Mouse (Mus musculus) naive thymus-derived CD4-positive, alpha-beta T cell, adult 2 months (primary cell): ENCODE data around the gene Yif1b.

Experiments used
- DNase-seq: peaks from one replicate; pipeline ENCODE4 v3.0.0-alpha.2; 2011; ENCODE audit warnings: low read depth

The Yif1b gene

DNA sequence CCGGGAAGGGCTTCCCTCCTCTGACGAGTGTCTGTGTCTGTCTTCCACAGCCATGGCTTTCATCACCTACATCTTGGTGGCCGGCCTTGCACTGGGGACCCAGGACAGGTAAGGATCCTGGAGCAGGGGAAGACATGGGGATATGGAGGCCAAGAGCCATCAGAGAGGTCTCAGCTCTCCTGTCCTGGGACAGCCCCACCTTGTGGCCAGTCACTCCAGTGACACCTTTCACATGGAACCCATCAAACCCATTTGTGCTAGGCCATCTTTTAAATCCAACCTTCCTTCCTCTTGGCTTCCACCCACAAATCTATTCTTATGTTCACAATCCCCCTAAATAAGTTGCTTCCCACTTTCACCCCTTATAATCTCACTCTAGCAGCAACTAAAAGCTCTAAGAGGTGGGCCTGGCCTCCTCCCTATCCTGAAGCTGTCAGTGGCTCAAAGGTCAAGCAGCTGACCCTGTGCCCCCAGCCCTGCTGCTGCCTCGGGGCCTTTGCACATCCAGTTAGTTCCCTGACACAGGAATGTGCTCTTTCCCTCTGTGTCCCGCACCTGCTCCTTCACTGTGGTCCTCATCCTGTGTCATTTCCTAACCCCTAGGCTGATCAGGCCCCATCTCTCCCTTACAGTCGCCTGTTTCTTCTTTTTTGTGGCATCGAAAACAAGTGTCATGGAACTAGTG is 6.7 kb downstream of the Yif1b start:
- peak; percentile 69 for DNase-seq

DNA sequence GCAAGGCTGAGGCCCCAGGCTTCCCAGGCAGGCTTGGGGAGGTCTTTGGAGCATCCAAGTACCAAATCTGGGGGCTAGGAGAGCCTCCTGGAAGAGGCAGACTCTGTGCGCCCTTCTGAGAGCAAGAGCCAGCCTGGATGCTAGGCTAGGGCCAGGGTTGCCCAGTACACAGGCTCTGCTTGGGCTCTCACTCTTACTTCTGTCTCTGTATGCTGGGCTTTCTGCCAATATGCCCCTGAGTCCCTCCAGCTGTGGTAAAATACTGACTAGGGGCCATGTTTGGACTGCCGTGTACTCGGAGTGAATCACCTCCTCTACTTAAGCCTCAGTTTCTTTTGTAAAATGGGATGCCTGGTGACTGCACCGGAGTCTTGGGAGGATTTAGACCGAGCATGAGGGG is 7.9 kb downstream of the Yif1b start:
- DNase-seq, result no peak

DNA sequence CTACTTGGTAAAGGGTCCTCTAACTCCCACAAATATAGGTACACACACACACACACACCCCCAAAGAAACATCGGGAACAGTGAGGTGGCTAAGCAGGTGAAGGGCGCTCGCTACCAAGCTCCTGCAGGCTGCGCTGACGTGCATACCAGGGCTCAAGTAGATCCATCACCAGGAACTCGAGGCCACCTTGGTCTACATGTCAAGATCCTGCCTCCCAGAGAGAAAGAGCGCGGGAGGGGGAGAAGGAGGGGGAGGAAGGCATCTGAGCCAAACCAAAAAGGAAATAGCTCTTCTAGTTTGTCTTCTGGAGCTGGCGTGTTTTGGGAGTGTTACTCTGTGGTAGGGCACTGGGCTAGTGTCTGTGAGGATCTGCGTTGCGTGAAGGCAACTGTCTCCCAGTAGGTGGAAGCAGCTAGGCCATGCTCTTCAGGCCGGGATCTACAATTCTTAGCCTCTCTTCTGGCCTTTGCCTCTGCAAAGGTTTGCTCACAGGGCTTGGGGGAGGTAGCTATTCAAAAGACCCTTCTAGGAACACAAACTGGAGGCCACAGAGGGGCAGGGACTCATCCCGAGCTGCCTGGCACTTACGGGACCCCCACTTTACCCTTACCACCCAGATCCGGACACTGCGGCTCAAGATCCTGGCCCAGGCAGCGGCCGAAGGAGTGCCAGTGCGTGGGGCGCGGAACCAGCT is 8.6 kb downstream of the Yif1b start:
- DNase-seq, result no peak

- DNase-seq, result peak; percentile 85
Observed at GRCm38 (mm10) chr7:29247314-29247700, 9.2 kb downstream of the Yif1b start.

DNA sequence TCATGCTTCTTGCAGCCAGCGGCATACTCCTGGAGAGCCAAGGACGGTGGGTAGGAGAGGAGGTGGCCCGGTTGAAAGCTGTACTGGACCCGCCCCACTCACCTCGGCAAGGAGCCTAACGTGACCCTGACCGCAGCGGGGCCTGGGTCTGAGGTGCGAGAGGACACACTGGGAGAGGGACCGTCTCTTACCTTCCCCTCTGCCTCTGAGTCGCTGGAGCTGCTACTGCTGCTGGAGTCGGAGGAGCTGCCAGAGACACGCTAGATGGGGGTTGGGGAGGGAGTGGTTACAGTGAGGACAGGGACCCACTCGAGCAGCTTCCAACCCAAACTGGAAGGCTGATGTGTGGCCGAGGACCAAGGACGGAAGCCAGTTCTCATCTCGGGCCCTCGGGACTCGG is 9.6 kb downstream of the Yif1b start:
- no peak for DNase-seq

- peak; percentile 47 for DNase-seq
Observed at GRCm38 (mm10) chr7:29248261-29248841, 10.2 kb downstream of the Yif1b start, which contains the start of gene 2200002D01Rik. Gene 2200002D01Rik, minus strand, starts transcription at chr7:29248466.

GRCm38 (mm10) chr7:29251166-29251565 is 13.0 kb downstream of the Yif1b start:
- peak; percentile 52 for DNase-seq

- no peak for DNase-seq
Observed at GRCm38 (mm10) chr7:29253842-29254241, 15.7 kb downstream of the Yif1b start.

- no peak for DNase-seq
Observed at GRCm38 (mm10) chr7:29255875-29256274, 17.7 kb downstream of the Yif1b start.

DNA sequence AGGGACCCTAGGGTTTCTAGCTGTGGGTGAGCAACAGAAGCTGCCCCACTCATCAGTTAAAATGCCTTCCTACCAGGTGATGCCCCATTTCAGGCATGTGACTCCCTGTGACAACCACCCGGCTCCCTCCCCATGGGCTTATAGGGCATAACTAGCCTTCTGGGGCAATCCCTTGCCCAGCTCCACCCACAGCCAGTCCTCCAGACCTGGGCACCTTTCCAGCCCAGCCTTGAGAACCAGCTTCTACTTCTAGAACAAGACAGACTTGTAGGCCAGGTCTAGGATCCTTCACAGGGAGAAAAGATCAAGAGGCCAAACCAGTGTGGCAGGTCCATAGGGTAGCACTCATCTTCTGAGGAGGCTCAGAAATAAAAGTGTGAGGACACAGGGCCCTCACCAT is 19.2 kb downstream of the Yif1b start:
- DNase-seq, result no peak

GRCm38 (mm10) chr7:29259781-29260730 is 21.9 kb downstream of the Yif1b start:
- peak; percentile 42 for DNase-seq

DNA sequence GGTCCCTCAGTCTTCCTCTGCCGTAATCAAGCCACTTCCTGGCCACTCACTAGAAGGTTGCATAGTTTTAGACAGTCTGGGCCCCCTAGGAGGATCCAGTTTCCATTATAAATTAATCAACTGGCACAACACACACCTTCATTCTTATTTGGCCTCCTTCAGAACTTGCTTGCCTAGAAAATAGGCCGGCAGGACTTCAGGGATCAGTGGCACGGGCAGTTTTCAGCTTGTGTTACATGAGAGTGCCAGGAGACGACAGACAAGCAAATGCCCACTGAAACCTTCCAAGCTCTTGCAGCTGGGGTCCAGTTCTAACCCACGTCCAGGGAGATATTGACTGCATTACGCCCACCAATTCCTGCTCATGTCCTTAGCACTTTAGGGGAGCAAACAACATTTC is 24.0 kb downstream of the Yif1b start:
- no peak for DNase-seq

GRCm38 (mm10) chr7:29263831-29264230 is 25.7 kb downstream of the Yif1b start:
- DNase-seq, result no peak

DNA sequence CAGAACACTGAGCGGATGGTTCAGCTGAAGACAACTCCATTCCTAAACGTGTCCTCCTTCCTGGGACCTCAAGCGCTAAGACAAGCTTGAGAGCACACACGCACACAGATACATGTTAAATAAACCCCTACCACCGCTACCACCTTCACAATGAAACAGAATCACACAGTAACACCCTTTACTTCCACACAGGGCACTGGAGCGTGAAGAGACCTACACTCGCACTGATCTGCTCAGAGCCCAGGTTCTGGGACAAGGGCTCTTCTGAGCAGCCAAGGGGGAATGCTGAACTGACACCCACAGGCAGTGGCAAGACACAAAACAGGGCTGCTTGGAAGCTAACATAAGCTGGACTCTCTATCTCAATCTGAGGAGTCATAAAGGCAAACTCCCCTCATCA is 27.5 kb downstream of the Yif1b start:
- DNase-seq, result no peak

DNA sequence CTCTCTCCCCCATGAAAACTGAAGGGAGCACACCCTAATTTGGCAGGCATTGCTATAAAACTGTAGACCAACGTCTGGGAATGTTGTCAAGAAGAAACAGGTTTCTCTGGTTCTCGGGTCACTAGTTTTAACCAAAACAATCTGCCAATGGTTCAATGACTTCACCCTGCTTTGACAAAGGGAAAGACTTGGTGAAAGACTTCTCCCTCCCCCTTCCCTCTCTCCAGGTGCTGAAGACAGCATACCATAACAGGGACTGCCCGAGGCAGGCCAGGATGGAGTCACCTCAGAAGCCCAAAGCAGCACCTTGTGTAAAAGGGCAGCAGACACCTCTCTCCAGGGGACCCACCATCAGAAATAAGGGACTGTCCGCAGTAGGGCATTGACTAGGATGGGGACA is 28.8 kb downstream of the Yif1b start:
- DNase-seq, result no peak

- DNase-seq, result no peak
Observed at GRCm38 (mm10) chr7:29270445-29270844, 32.3 kb downstream of the Yif1b start.

- DNase-seq, result no peak
Observed at GRCm38 (mm10) chr7:29271687-29272465, 33.7 kb downstream of the Yif1b start.

GRCm38 (mm10) chr7:29276715-29277114 is 38.6 kb downstream of the Yif1b start:
- no peak for DNase-seq

DNA sequence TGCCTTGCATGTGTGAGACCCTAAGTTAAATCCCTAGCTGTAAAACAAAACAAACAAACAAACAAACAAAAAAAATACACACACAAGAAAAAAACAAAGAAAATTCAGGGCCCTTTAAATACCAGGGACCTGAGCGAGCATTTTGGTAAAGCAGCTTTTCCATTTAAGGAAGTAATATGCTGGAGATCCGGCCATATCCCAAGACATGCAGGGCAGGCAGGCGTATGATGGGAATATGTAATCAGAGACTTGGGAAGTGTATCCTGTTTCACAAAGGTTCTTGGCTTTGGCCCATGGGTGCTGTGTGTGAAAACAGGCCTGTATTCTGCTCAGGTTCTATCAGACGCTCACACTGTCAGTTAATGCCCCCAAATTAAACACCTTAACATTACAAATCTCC is 39.4 kb downstream of the Yif1b start:
- no peak for DNase-seq

DNA sequence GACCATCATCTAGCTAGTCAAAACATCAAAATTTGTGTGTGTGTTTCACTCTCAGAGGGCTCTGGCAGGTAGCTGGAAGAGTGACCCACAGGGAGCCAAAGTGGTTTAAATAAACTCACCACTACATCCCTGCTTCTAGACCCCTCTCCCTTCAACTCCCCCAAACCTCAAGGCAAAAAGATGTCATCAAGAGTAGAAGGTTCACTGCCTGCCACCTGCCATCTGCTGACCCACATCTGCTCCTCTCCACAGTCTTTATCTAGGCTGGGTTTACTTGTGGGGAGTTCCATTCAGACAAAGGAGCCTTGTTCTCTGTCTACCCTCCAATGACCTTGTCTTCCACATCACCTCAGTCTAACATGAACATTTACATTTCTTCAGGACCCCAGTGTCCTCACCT is 41.1 kb downstream of the Yif1b start:
- DNase-seq, result no peak

DNA sequence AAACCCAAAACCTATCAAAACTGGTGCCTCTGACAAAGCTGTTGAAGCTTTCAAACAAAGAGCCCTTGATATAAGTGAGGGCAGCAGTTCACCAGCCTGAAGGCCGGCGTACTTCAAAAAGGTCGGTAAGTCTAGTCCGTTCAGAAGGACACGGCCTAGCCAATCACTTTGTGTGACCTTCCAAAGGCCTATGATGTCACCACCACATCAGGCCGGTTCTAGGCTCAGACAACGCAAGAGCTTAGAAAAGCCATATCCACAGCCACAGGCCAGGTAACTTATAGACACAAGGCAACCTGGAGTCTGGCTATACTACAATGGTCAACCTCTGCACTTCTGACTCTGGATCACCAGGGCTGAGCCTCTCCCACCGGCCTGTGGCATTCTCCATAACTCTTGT is 41.8 kb downstream of the Yif1b start:
- DNase-seq, result no peak
